Mouse (Mus musculus): ENCODE data around the gene Pdgfa. TPM values are rescaled to one million over a fixed set of nuclear protein-coding genes. Genes with fewer than 3 reads are reported as not detected.

Gene Pdgfa
- 10 to 100 TPM; 31.1 to 34.3 TPM for total RNA-seq (2021)
- long read RNA-seq, experiment 1, transcript Pdgfa-202 (6 exons, 2,060 nt), result major isoform, 28 of 52 reads
- long read RNA-seq, experiment 1, transcript Pdgfa-201 (7 exons, 1,543 nt), result minor isoform, 8 of 52 reads
- long read RNA-seq, experiment 1, transcript Pdgfa-204 (7 exons, 1,287 nt), result minor isoform, 6 of 52 reads
- long read RNA-seq, experiment 1, partial matches to known transcripts, result 5 of 52 reads
- long read RNA-seq, experiment 1, other reads (novel, unspliced or antisense), result 5 of 52 reads
- long read RNA-seq, experiment 2, transcript Pdgfa-202 (6 exons, 2,060 nt), result major isoform, 15 of 22 reads
- long read RNA-seq, experiment 2, partial matches to known transcripts, result 2 of 22 reads
- long read RNA-seq, experiment 2, other reads (novel, unspliced or antisense), result 3 of 22 reads

GRCm38 (mm10) chr5:138997171-138997788, at the start of gene Pdgfa:
Gene Pdgfa, minus strand, starts transcription at chr5:138997370.
- DNase-seq, result peak; percentile 78 to 82

DNA sequence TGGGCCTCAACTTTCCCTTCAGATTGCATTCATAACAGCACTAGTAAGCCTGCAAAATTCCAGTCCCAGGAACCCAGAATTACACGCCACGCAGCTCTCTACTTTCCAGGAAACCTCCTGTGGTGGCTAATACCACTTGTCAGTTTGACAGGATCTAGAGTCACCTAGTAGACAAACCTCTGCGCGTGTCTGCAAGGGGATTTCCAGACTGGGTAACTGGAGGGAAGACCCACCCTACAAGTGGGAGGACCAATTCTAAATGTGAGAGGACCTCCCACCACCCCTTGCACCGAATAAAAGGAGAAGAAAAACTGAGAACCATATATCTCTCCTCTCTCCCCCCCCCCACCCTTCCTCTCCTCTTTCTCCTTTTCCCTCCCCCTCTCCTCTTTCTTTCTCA, 49.5 kb upstream of the Pdgfa start:
- no peak for DNase-seq

- no peak for DNase-seq
Observed at GRCm38 (mm10) chr5:139043546-139043945, 46.4 kb upstream of the Pdgfa start.

DNA sequence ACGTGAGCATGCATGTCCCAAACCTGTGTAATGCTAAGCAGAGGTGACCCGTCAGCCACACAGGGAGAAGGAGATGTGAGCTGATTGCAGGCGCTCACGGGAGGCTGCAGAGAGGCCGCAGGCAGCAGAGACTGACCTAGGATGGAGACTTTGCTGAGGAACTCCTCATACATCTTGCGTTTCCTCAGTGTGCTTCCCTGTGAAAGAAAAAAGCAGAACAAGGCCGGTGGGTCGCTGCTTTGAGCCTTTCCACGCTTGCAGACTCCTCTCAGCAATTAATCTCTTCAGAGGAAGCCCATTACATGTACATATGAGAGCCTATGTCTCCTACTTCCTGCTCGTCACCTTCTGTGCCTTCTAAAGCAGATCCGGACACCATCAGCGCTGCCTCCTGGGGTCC, 45.1 kb upstream of the Pdgfa start:
- no peak for DNase-seq

DNA sequence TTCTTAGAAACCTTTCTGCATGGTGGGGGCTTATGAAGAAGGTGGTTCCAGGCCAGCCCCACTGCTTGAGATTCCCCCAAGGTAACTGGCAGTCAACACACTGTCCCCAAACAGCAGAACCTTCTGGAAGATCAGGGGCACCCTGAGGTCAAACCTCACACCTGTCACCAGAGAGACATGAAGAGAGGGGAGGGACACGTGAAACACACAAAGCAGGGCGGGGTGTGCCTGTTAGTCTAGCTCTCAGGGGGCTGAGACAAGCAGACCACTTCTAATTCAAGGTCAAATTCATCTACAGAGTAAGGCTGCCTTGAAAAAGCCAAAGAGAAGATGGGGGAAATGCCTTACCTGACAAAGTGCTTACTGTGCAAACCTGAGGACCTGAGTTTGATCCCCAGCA, 38.0 kb upstream of the Pdgfa start:
- no peak for DNase-seq

DNA sequence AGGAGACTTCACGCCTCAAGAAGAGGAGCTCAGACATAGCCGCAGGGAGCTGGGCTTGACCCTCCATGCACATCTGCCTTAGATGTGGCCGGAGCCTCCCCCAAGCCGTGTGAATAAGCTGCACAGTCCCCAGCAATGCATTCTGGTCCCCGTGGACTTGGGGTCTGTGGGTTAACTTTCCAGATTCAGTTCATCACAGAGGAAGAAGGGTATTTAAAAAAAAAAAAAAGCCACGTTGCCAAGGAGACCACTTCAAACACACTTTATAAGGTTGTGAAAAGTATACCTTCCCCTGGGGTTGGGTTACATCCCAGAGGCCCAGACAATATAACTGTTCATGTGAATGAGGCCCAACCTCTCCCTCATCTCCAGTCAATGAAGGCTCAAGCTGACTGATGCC, 37.6 kb upstream of the Pdgfa start:
- DNase-seq, result no peak

GRCm38 (mm10) chr5:139033406-139034317, 36.5 kb upstream of the Pdgfa start:
- DNase-seq, result peak; percentile 78

- DNase-seq, result no peak
Observed at GRCm38 (mm10) chr5:139027603-139028002, 30.4 kb upstream of the Pdgfa start.

GRCm38 (mm10) chr5:139024351-139025105, 27.4 kb upstream of the Pdgfa start:
- no peak for DNase-seq

DNA sequence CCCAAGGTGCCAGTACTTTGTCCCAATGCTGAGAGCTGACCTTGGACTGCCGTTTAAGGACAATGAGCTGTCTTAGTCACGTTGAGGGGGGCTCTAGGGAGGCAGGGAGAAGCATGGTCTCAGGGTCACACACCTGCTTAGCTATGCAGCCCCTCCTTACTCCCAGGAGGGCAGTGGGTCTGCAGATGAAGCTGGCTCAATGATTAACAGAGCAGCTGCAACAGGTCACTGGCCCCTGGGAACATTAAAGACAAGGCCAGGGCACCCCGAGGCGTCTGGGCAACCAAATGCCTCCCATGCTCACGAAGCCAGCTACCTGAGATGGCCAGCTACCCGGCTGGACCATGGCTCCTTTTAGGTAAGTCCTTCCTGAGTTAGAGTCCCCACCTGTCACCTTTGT, 23.4 kb upstream of the Pdgfa start:
- DNase-seq, result peak in 1 of 2 experiments; percentile 21

DNA sequence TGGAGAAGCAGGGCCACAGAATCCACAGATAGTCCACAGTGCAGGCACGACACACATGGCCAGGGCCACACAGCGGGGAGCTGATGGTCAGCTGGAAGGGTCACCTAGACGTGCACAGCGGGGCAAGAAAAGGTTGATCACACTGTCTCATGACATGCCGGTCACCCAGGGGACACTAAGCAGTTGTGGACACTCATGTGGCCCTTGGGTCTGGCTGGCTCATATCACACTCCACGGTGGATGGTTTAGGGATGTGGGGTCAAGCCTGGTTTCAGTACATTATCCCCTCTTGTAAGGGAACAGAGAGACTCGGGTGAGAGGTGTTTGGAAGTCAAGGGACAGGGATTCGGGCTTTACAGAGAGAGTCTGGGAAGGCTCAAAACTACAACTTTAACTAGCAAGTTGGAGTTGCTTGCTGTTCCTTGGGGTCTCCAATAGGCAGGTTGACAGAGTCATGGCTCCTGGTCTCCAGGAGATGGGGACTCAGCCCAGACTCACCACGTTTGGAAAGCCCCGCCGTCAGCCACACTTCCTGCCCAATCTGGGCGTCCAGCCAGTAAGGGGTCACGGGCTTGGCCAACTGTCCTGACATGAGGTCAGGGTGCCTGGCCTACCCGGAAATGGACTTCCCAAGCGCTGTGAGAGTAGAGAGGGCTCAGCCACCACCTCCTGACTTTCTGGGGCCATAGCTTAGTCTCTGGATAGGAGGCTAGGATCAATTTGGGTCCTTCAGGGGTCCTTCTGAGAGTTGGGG, 20.4 kb upstream of the Pdgfa start:
- DNase-seq, result peak; percentile 85 to 86

- peak; percentile 97 for DNase-seq
Observed at GRCm38 (mm10) chr5:139015097-139015496, 17.9 kb upstream of the Pdgfa start.

- DNase-seq, result peak; percentile 55 to 63
Observed at GRCm38 (mm10) chr5:139010649-139011048, 13.5 kb upstream of the Pdgfa start.

GRCm38 (mm10) chr5:139007141-139007775, 10.1 kb upstream of the Pdgfa start:
- DNase-seq, result peak; percentile 24 to 35

DNA sequence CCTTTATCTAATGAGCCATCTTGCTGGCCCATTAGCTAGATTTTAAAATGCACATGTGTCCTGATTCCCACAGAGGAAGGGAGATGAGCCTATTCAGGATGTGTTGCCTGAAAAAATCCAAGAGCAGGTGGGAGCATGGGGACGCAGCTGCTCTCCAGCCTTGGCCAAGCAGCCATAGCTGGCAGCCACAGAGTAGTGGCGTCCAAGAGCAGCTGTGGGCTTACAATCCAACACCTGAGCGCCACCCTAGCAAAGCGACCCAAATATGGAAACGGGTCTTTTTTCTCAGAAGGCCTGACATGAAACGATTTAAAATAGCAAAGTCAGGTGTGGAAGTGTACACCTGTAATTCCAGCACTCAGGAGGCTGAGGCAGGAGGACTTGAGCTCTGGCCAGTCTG, 7.4 kb upstream of the Pdgfa start:
- no peak for DNase-seq

DNA sequence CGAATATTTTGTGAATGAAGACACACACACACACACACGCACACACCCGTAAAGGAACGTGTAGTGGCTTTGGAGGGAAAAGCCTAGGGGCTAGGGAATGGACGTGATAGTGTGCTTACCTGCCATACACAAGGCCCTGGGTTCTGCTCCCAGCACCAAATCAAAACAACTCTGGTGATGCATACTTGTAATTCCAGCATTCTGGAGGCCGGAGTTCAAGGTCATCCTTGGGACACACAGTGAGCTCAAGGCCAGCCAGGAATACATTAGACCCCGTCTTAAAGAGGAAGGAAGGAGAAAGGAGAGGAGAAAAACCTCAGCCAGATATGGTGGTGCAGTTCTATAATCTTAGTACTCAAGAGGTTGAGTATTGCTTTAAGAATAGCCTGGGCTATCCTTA, 2.5 kb upstream of the Pdgfa start:
- no peak for DNase-seq

- DNase-seq, result peak; percentile 50 to 57
Observed at GRCm38 (mm10) chr5:138997936-138998580, 888 bp upstream of the Pdgfa start.

DNA sequence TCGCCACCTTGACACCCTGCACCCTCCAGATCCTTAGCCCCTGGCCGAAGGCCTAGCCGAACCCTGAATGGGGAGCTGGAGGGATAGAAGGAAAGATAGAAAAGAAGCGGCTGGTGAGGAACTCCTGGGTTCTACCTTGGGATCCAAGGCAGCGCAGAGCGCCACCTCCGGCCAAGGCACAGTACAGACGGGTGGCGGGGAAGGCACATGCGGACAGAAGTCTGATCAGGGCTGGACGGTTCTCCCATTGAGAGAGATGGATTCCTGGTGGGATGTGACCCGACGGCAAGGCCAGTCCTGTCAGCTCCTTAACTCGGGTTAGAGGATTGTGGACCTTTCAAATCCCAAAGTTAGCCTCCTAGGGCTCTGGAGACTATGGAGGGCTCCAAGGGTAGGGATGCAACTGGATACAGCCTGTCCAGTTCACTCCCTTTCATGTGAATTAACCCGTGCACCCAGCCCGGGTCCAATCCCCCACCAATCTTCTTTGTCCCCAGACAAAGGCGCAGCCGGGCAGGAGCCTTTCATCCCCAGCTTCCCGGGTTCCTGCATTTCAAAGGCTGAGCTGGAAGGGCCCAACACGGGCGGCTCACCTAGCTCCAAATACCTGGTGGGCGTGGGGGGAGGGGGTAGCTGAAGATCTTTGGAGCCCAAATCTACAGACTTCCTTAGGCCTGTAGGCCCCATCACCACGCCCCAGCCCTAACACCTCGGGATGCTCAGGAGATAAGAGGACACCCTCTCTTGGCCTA, 672 bp downstream of the Pdgfa start:
- DNase-seq, result peak; percentile 60 to 74

GRCm38 (mm10) chr5:138995721-138996311, 1.4 kb downstream of the Pdgfa start:
- DNase-seq, result peak; percentile 84 to 86

Measured in adrenal gland, postnatal 36 days (tissue).